Mouse (Mus musculus): ENCODE results near the gene Gm21970. TPM values are rescaled to one million over a fixed set of nuclear protein-coding genes. Genes with fewer than 3 reads are reported as not detected.
A peak's percentile ranks its signal among the peaks of the same experiment; 100 is the strongest.

The Gm21970 gene
- polyA plus RNA-seq, 1 experiment from 2014 or later = not detected

- Histone ChIP-seq H3K4me2 (replicated peaks; ENCODE audit: low read depth, low read length) (no peak overlapping the region), H3K9me3 (ENCODE audit: low read length) (no peaks in the 10 kb centered on the region), H3K27ac (ENCODE audit: low read length) (no peak overlapping the region), H3K9ac (replicated peaks; ENCODE audit: low read length) (no peak overlapping the region), H3K27me3 (ENCODE audit: insufficient read depth, low read length) (peaks cover 31% of the 10 kb centered on the region), H3K4me1 (ENCODE audit: insufficient read depth, low read length) (no peaks in the 10 kb centered on the region), H3K36me3 (ENCODE audit: insufficient read depth, low read length) (no peaks in the 10 kb centered on the region), H3K4me3 (ENCODE audit: low read length) (no peak overlapping the region)
- WGBS = 72% methylated on average over 12 of the region's 12 CpGs
- ATAC-seq (ENCODE audit: low FRiP score, low TSS enrichment) = no peak
Observed at GRCm38 (mm10) chr16:91355160-91355559, 36.4 kb upstream of the Gm21970 start.

- ATAC-seq (ENCODE audit: low FRiP score, low TSS enrichment) = no peak
- 71% methylated on average over 10 of the region's 10 CpGs for WGBS
- peaks cover 2% of the 10 kb centered on the region for H3K4me1 ChIP-seq (ENCODE audit: insufficient read depth, low read length)
- H3K4me2 ChIP-seq (replicated peaks; ENCODE audit: low read depth, low read length) = no peak overlapping the region
- H3K9ac ChIP-seq (replicated peaks; ENCODE audit: low read length) = no peak overlapping the region
- H3K9me3 ChIP-seq (ENCODE audit: low read length) = no peaks in the 10 kb centered on the region
- H3K27ac ChIP-seq (ENCODE audit: low read length) = no peak overlapping the region
- no peaks in the 10 kb centered on the region for H3K36me3 ChIP-seq (ENCODE audit: insufficient read depth, low read length)
- H3K27me3 ChIP-seq (ENCODE audit: insufficient read depth, low read length) = peaks cover 20% of the 10 kb centered on the region
- H3K4me3 ChIP-seq (ENCODE audit: low read length) = no peak overlapping the region
Observed at GRCm38 (mm10) chr16:91356760-91357525, 34.6 kb upstream of the Gm21970 start.

- WGBS = 52% methylated on average over 10 of the region's 10 CpGs
Observed at GRCm38 (mm10) chr16:91357526-91357900, 34.0 kb upstream of the Gm21970 start.

GRCm38 (mm10) chr16:91358555-91358954, 33.0 kb upstream of the Gm21970 start:
- Histone ChIP-seq H3K9ac (replicated peaks; ENCODE audit: low read length) (no peak overlapping the region), H3K9me3 (ENCODE audit: low read length) (no peaks in the 10 kb centered on the region), H3K36me3 (ENCODE audit: insufficient read depth, low read length) (no peaks in the 10 kb centered on the region), H3K4me1 (ENCODE audit: insufficient read depth, low read length) (peaks cover 17% of the 10 kb centered on the region), H3K27ac (ENCODE audit: low read length) (no peak overlapping the region), H3K27me3 (ENCODE audit: insufficient read depth, low read length) (peaks cover 9% of the 10 kb centered on the region; the same call in 1 of the 2 replicates), H3K4me2 (replicated peaks; ENCODE audit: low read depth, low read length) (no peak overlapping the region), H3K4me3 (ENCODE audit: low read length) (no peak overlapping the region)
- ATAC-seq (ENCODE audit: low FRiP score, low TSS enrichment) = no peak
- 28% methylated on average over 8 of the region's 8 CpGs for WGBS

More at GRCm38 (mm10) chr16:91357526-91357900, 34.0 kb upstream of the Gm21970 start:
- Histone ChIP-seq H3K9me3 (ENCODE audit: low read length) (no peaks in the 10 kb centered on the region), H3K9ac (replicated peaks; ENCODE audit: low read length) (no peak overlapping the region), H3K4me1 (ENCODE audit: insufficient read depth, low read length) (peaks cover 8% of the 10 kb centered on the region), H3K4me2 (replicated peaks; ENCODE audit: low read depth, low read length) (no peak overlapping the region), H3K36me3 (ENCODE audit: insufficient read depth, low read length) (no peaks in the 10 kb centered on the region), H3K27me3 (ENCODE audit: insufficient read depth, low read length) (peaks cover 16% of the 10 kb centered on the region; the same call in 1 of the 2 replicates), H3K27ac (ENCODE audit: low read length) (no peak overlapping the region), H3K4me3 (ENCODE audit: low read length) (no peak overlapping the region)
- no peak for ATAC-seq (ENCODE audit: low FRiP score, low TSS enrichment)

GRCm38 (mm10) chr16:91359531-91359930, 32.0 kb upstream of the Gm21970 start:
- Histone ChIP-seq H3K9me3 (ENCODE audit: low read length) (no peaks in the 10 kb centered on the region), H3K36me3 (ENCODE audit: insufficient read depth, low read length) (no peaks in the 10 kb centered on the region), H3K4me1 (ENCODE audit: insufficient read depth, low read length) (peaks cover 27% of the 10 kb centered on the region), H3K27me3 (ENCODE audit: insufficient read depth, low read length) (peaks cover 9% of the 10 kb centered on the region; the same call in 1 of the 2 replicates), H3K4me3 (ENCODE audit: low read length) (no peak overlapping the region), H3K4me2 (replicated peaks; ENCODE audit: low read depth, low read length) (no peak overlapping the region), H3K9ac (replicated peaks; ENCODE audit: low read length) (no peak overlapping the region), H3K27ac (ENCODE audit: low read length) (no peak overlapping the region)
- no peak for ATAC-seq (ENCODE audit: low FRiP score, low TSS enrichment)
- WGBS = 90% methylated on average over 13 of the region's 13 CpGs

GRCm38 (mm10) chr16:91360162-91360561, 31.4 kb upstream of the Gm21970 start:
- no peak overlapping the region for H3K9ac ChIP-seq (replicated peaks; ENCODE audit: low read length)
- no peak overlapping the region for H3K27ac ChIP-seq (ENCODE audit: low read length)
- ATAC-seq (ENCODE audit: low FRiP score, low TSS enrichment) = no peak
- WGBS = 60% methylated on average over 3 of the region's 3 CpGs
- H3K4me1 ChIP-seq (ENCODE audit: insufficient read depth, low read length) = peaks cover 27% of the 10 kb centered on the region
- H3K9me3 ChIP-seq (ENCODE audit: low read length) = no peaks in the 10 kb centered on the region
- no peak overlapping the region for H3K4me2 ChIP-seq (replicated peaks; ENCODE audit: low read depth, low read length)
- H3K27me3 ChIP-seq (ENCODE audit: insufficient read depth, low read length) = peaks cover 5% of the 10 kb centered on the region; the same call in 1 of the 2 replicates
- no peak overlapping the region for H3K4me3 ChIP-seq (ENCODE audit: low read length)
- no peaks in the 10 kb centered on the region for H3K36me3 ChIP-seq (ENCODE audit: insufficient read depth, low read length)

- H3K4me2 ChIP-seq (replicated peaks; ENCODE audit: low read depth, low read length) = no peak overlapping the region
- no peak overlapping the region for H3K4me3 ChIP-seq (ENCODE audit: low read length)
- H3K9me3 ChIP-seq (ENCODE audit: low read length) = no peaks in the 10 kb centered on the region
- ATAC-seq (ENCODE audit: low FRiP score, low TSS enrichment) = no peak
- no peaks in the 10 kb centered on the region for H3K36me3 ChIP-seq (ENCODE audit: insufficient read depth, low read length)
- WGBS = 56% methylated on average over 2 of the region's 2 CpGs
- H3K9ac ChIP-seq (replicated peaks; ENCODE audit: low read length) = no peak overlapping the region
- peaks cover 27% of the 10 kb centered on the region for H3K4me1 ChIP-seq (ENCODE audit: insufficient read depth, low read length)
- H3K27ac ChIP-seq (ENCODE audit: low read length) = peak overlapping the region; percentile 88; the same call in 1 of the 2 replicates
- 0 out of 2 replicates have a peak, but pooled peaks cover under 1% of the 10 kb centered on the region for H3K27me3 ChIP-seq (ENCODE audit: insufficient read depth, low read length)
Observed at GRCm38 (mm10) chr16:91362006-91362405, 29.5 kb upstream of the Gm21970 start.

GRCm38 (mm10) chr16:91362616-91363272, 28.8 kb upstream of the Gm21970 start:
- Histone ChIP-seq H3K4me3 (ENCODE audit: low read length) (no peak overlapping the region), H3K9me3 (ENCODE audit: low read length) (peaks cover 1% of the 10 kb centered on the region; the same call in 1 of the 2 replicates), H3K4me2 (replicated peaks; ENCODE audit: low read depth, low read length) (0 out of 2 replicates have a peak overlapping the region, but pooled peaks have one; percentile 13), H3K9ac (replicated peaks; ENCODE audit: low read length) (no peak overlapping the region), H3K4me1 (ENCODE audit: insufficient read depth, low read length) (peaks cover 27% of the 10 kb centered on the region), H3K36me3 (ENCODE audit: insufficient read depth, low read length) (no peaks in the 10 kb centered on the region), H3K27me3 (ENCODE audit: insufficient read depth, low read length) (no peaks in the 10 kb centered on the region), H3K27ac (ENCODE audit: low read length) (peak overlapping the region; percentile 88)
- peak; percentile 65; the same call in 1 of the 2 replicates for ATAC-seq (ENCODE audit: low FRiP score, low TSS enrichment)
- 41% methylated on average over 12 of the region's 12 CpGs for WGBS

GRCm38 (mm10) chr16:91363483-91363882, 28.0 kb upstream of the Gm21970 start:
- H3K4me2 ChIP-seq (replicated peaks; ENCODE audit: low read depth, low read length) = 0 out of 2 replicates have a peak overlapping the region, but pooled peaks have one; percentile 13
- peaks cover 27% of the 10 kb centered on the region for H3K4me1 ChIP-seq (ENCODE audit: insufficient read depth, low read length)
- H3K36me3 ChIP-seq (ENCODE audit: insufficient read depth, low read length) = no peaks in the 10 kb centered on the region
- H3K27me3 ChIP-seq (ENCODE audit: insufficient read depth, low read length) = no peaks in the 10 kb centered on the region
- H3K4me3 ChIP-seq (ENCODE audit: low read length) = no peak overlapping the region
- H3K27ac ChIP-seq (ENCODE audit: low read length) = peak overlapping the region; percentile 88
- no peak overlapping the region for H3K9ac ChIP-seq (replicated peaks; ENCODE audit: low read length)
- 29% methylated on average over 3 of the region's 3 CpGs for WGBS
- H3K9me3 ChIP-seq (ENCODE audit: low read length) = peaks cover 8% of the 10 kb centered on the region; the same call in 1 of the 2 replicates
- ATAC-seq (ENCODE audit: low FRiP score, low TSS enrichment) = peak; percentile 81

- Histone ChIP-seq H3K4me1 (ENCODE audit: insufficient read depth, low read length) (peaks cover 27% of the 10 kb centered on the region), H3K27ac (ENCODE audit: low read length) (no peak overlapping the region), H3K36me3 (ENCODE audit: insufficient read depth, low read length) (no peaks in the 10 kb centered on the region), H3K9me3 (ENCODE audit: low read length) (peaks cover 8% of the 10 kb centered on the region; the same call in 1 of the 2 replicates), H3K9ac (replicated peaks; ENCODE audit: low read length) (no peak overlapping the region), H3K27me3 (ENCODE audit: insufficient read depth, low read length) (no peaks in the 10 kb centered on the region), H3K4me3 (ENCODE audit: low read length) (no peak overlapping the region), H3K4me2 (replicated peaks; ENCODE audit: low read depth, low read length) (no peak overlapping the region)
- no peak for ATAC-seq (ENCODE audit: low FRiP score, low TSS enrichment)
Observed at GRCm38 (mm10) chr16:91366567-91366966, 25.0 kb upstream of the Gm21970 start.

Data from kidney, embryonic 16.5 days (tissue).